In the genomic region with DNA sequence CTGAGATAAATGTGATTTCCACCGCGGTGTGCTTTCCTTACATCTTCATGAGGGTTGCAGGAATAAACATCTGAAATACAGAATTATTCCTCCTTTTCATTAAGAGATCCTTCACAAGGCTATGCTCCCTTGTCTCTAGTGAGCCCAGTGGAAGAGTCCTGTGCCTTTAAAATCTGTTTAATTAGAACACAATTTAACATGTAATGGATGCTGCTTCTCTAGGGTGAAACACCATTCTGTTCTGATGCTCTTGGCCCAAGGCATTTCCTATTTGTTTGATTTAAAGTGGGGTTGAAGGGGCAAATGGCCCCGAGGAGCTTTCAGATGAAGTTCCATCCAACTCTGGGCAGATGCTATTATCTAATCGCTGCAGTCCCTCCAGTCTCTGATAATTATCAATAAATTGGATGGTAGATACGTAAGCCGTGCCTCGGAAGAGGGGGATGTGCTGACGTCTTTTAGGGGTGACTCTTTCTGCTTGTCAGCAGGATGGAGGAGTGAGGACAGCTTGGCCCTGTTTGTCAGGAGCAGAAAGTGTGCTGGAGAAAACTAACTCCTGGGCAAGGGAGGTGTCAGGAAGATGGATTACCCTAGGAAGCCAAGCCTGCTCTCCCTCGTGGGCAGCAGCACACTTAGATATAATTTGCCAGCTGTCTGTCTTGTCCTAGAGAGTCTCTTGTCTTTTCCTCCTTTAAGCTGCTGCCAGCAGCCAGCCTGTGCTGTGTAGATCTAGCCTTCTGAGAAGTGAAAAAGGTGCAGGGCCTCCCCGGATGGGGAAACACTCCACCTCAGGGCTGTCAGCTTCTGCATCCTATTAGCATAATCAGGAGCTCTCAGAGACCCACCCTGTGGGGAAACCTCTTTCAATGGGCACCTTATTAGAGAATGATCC, we compare ENCODE assay signal across 12 mouse cellular contexts.
A peak's percentile ranks its signal among the peaks of the same experiment; 100 is the strongest.
DNase-seq lines count a peak whose midpoint lies in the region; ATAC-seq and TF ChIP-seq lines count a peak whose summit lies in the region.
"Had no signal": no experiment of that assay in that cellular context is flagged by ENCODE, and none has a peak within 500 bp of the region (broad histone marks: within the 10 kb centered on the region; RNA-seq: fewer than 3 reads in every experiment).

No protein-coding gene starts in this region.

- H3K27ac ChIP-seq in kidney, embryonic 16.5 days (ENCODE audit: low read length), result no peak overlapping the region
- no peak overlapping the region for H3K27ac ChIP-seq in embryonic facial prominence, embryonic 14.5 days (replicated peaks; ENCODE audit: low read depth, low read length)
- no peak overlapping the region for H3K27ac ChIP-seq in hindbrain, embryonic 16.5 days (ENCODE audit: low read depth, low read length)
- H3K27ac ChIP-seq in neural tube, embryonic 12.5 days, result no peak overlapping the region
- no peak overlapping the region for H3K27ac ChIP-seq in cerebellum, adult 2 months (ENCODE audit: insufficient read depth, low read length)
- H3K27ac ChIP-seq: embryonic facial prominence, embryonic 12.5 days; limb, embryonic 15.5 days had no signal

- no peaks in the 10 kb centered on the region for H3K4me1 ChIP-seq in kidney, embryonic 16.5 days (ENCODE audit: insufficient read depth, low read length)
- H3K4me1 ChIP-seq in embryonic facial prominence, embryonic 14.5 days (ENCODE audit: control insufficient read depth, insufficient read depth, low read length), result no peaks in the 10 kb centered on the region
- H3K4me1 ChIP-seq in hindbrain, embryonic 16.5 days (ENCODE audit: control insufficient read depth, insufficient read depth, low read depth, low read length), result peaks cover 14% of the 10 kb centered on the region
- H3K4me1 ChIP-seq in neural tube, embryonic 12.5 days, result peaks cover 10% of the 10 kb centered on the region
- H3K4me1 ChIP-seq in cerebellum, adult 2 months (ENCODE audit: control insufficient read depth, insufficient read depth, low read length), result no peaks in the 10 kb centered on the region
- H3K4me1 ChIP-seq: limb, embryonic 15.5 days had no signal

- TF ChIP-seq POLR2A in cerebellum, adult 2 months (IDR thresholded peaks at IDR 0.05; ENCODE audit: borderline replicate concordance, insufficient read depth, low read length), result no peak

- no peaks in the 10 kb centered on the region for H3K27me3 ChIP-seq in kidney, embryonic 16.5 days (ENCODE audit: insufficient read depth, low read length)
- H3K27me3 ChIP-seq in embryonic facial prominence, embryonic 14.5 days (replicated peaks; ENCODE audit: control insufficient read depth, insufficient read depth, low read length), result no peaks in the 10 kb centered on the region
- H3K27me3 ChIP-seq in hindbrain, embryonic 16.5 days (replicated peaks; ENCODE audit: control insufficient read depth, insufficient read depth, low read length), result no peaks in the 10 kb centered on the region
- H3K27me3 ChIP-seq in neural tube, embryonic 12.5 days (replicated peaks), result no peaks in the 10 kb centered on the region
- no peaks in the 10 kb centered on the region for H3K27me3 ChIP-seq in cerebellum, adult 2 months (ENCODE audit: control insufficient read depth, insufficient read depth, low read length)
- H3K27me3 ChIP-seq: embryonic facial prominence, embryonic 12.5 days; limb, embryonic 15.5 days had no signal

- no peak overlapping the region for H3K4me2 ChIP-seq in kidney, embryonic 16.5 days (replicated peaks; ENCODE audit: low read depth, low read length)
- H3K4me2 ChIP-seq in embryonic facial prominence, embryonic 14.5 days (ENCODE audit: low read depth, low read length), result no peak overlapping the region
- H3K4me2 ChIP-seq in hindbrain, embryonic 16.5 days (ENCODE audit: low read length), result peak overlapping the region; percentile 15
- H3K4me2 ChIP-seq in neural tube, embryonic 12.5 days (replicated peaks), result peak overlapping the region; percentile 31
- H3K4me2 ChIP-seq: embryonic facial prominence, embryonic 12.5 days; limb, embryonic 15.5 days had no signal

- ATAC-seq in kidney, embryonic 16.5 days (ENCODE audit: low FRiP score, low TSS enrichment), result peak; percentile 42; the same call in 1 of the 2 replicates
- ATAC-seq in embryonic facial prominence, embryonic 14.5 days (ENCODE audit: low read depth), result peak; percentile 30; the same call in 1 of the 2 replicates
- peak; percentile 92 for ATAC-seq in hindbrain, embryonic 16.5 days
- ATAC-seq in neural tube, embryonic 12.5 days (ENCODE audit: low FRiP score, low read depth), result peak; percentile 74

- H3K4me3 ChIP-seq in kidney, embryonic 16.5 days (ENCODE audit: low read length), result no peak overlapping the region
- H3K4me3 ChIP-seq in embryonic facial prominence, embryonic 14.5 days (ENCODE audit: low read depth, low read length), result no peak overlapping the region
- H3K4me3 ChIP-seq in hindbrain, embryonic 16.5 days (ENCODE audit: low read length), result no peak overlapping the region
- H3K4me3 ChIP-seq in neural tube, embryonic 12.5 days, result no peak overlapping the region
- H3K4me3 ChIP-seq in cerebellum, adult 2 months (replicated peaks; ENCODE audit: insufficient read depth, low read depth, low read length), result no peak overlapping the region
- H3K4me3 ChIP-seq: embryonic facial prominence, embryonic 12.5 days; limb, embryonic 15.5 days had no signal

- no peaks in the 10 kb centered on the region for H3K36me3 ChIP-seq in kidney, embryonic 16.5 days (ENCODE audit: insufficient read depth, low read length)
- H3K36me3 ChIP-seq in embryonic facial prominence, embryonic 14.5 days (ENCODE audit: control insufficient read depth, insufficient read depth, low read length), result no peaks in the 10 kb centered on the region
- no peaks in the 10 kb centered on the region for H3K36me3 ChIP-seq in hindbrain, embryonic 16.5 days (ENCODE audit: control insufficient read depth, insufficient read depth, low read length)
- H3K36me3 ChIP-seq in neural tube, embryonic 12.5 days, result no peaks in the 10 kb centered on the region
- H3K36me3 ChIP-seq: embryonic facial prominence, embryonic 12.5 days; limb, embryonic 15.5 days had no signal

- DNase-seq in kidney, adult 11 months, result no peak
- no peak for DNase-seq in embryonic facial prominence, embryonic 14.5 days (ENCODE audit: low spot score)
- no peak for DNase-seq in testis, postnatal 10 days (ENCODE audit: low spot score)
- no peak for DNase-seq in cerebellum, adult 2 months
- no peak for DNase-seq in layer of hippocampus, adult 8-10 months (ENCODE audit: low spot score in 2 of 2)
- DNase-seq: adrenal gland, postnatal 25 days; heart, postnatal 36 days had no signal

- TF ChIP-seq CTCF in cerebellum, adult 2 months (IDR thresholded peaks at IDR 0.05; ENCODE audit: borderline replicate concordance, insufficient read depth, low read depth, low read length), result no peak

- WGBS in kidney, embryonic 16.5 days, result 33% methylated on average over 10 of the region's 10 CpGs
- 30% methylated on average over 10 of the region's 10 CpGs for WGBS in embryonic facial prominence, embryonic 14.5 days
- 29% methylated on average over 10 of the region's 10 CpGs for WGBS in hindbrain, embryonic 16.5 days
- 46% methylated on average over 10 of the region's 10 CpGs for WGBS in neural tube, embryonic 12.5 days
- WGBS in cerebellum, adult 2 months, result 71% methylated on average over 10 of the region's 10 CpGs

- H3K9ac ChIP-seq in kidney, embryonic 16.5 days (replicated peaks; ENCODE audit: low read length), result no peak overlapping the region
- no peak overlapping the region for H3K9ac ChIP-seq in embryonic facial prominence, embryonic 14.5 days (ENCODE audit: low read depth, low read length)
- H3K9ac ChIP-seq in hindbrain, embryonic 16.5 days (ENCODE audit: low read depth, low read length), result no peak overlapping the region
- H3K9ac ChIP-seq in neural tube, embryonic 12.5 days, result no peak overlapping the region
- H3K9ac ChIP-seq: embryonic facial prominence, embryonic 12.5 days; limb, embryonic 15.5 days had no signal

- no peaks in the 10 kb centered on the region for H3K9me3 ChIP-seq in kidney, embryonic 16.5 days (ENCODE audit: low read length)
- no peaks in the 10 kb centered on the region for H3K9me3 ChIP-seq in embryonic facial prominence, embryonic 14.5 days (ENCODE audit: control insufficient read depth, low read length)
- no peaks in the 10 kb centered on the region for H3K9me3 ChIP-seq in hindbrain, embryonic 16.5 days (ENCODE audit: control insufficient read depth, low read length)
- H3K9me3 ChIP-seq in neural tube, embryonic 12.5 days, result no peaks in the 10 kb centered on the region
- H3K9me3 ChIP-seq: embryonic facial prominence, embryonic 12.5 days; limb, embryonic 15.5 days had no signal

Comparison
In these comparisons a context has a peak if more than half of its experiments do, and no peak if none do; other contexts are left out.
1. ATAC-seq: peak in every context shown above with its lines; median percentile 92 in hindbrain, embryonic 16.5 days; 74 in neural tube, embryonic 12.5 days; 42 in kidney, embryonic 16.5 days; 30 in embryonic facial prominence, embryonic 14.5 days.
2. H3K4me2 ChIP-seq: peak in hindbrain, embryonic 16.5 days (single experiment) and neural tube, embryonic 12.5 days (single experiment); none in kidney, embryonic 16.5 days (single experiment) and embryonic facial prominence, embryonic 14.5 days (single experiment).